Mouse (Mus musculus): ENCODE measurements around the gene RPS10-NUDT3. TPM values are rescaled to one million over a fixed set of nuclear protein-coding genes. Genes with fewer than 3 reads are reported as not detected.

RPS10-NUDT3 gene
- polyA plus RNA-seq, 1 experiment from 2014 or later: not detected

- TF ChIP-seq EP300 (IDR thresholded peaks at IDR 0.05; ENCODE audit: low read depth) (no peak), CTCF (IDR thresholded peaks at IDR 0.05; ENCODE audit: low read depth) (no peak)
- H3K27me3 ChIP-seq (ENCODE audit: insufficient read depth, low read length): peaks cover 31% of the 10 kb centered on the region
- no peak for DNase-seq
- no peak overlapping the region for H3K4me3 ChIP-seq (ENCODE audit: low read depth, low read length)
- no peak overlapping the region for H3K9ac ChIP-seq (replicated peaks)
- ATAC-seq: no peak
- no peak overlapping the region for H3K27ac ChIP-seq (ENCODE audit: low read depth)
- peaks cover 7% of the 10 kb centered on the region for H3K4me1 ChIP-seq (ENCODE audit: insufficient read depth)
- no peaks in the 10 kb centered on the region for H3K36me3 ChIP-seq (replicated peaks; ENCODE audit: insufficient read depth, low read length)
- no peak overlapping the region for H3K4me2 ChIP-seq (ENCODE audit: low read depth, low read length)
- WGBS (ENCODE audit: insufficient replicate concordance): 51% methylated on average over 10 of the region's 10 CpGs
- no peaks in the 10 kb centered on the region for H3K9me3 ChIP-seq (ENCODE audit: low read length)
Observed at GRCm38 (mm10) chr17:27653253-27653959, 18.4 kb upstream of the RPS10-NUDT3 start.

GRCm38 (mm10) chr17:27652046-27652790 lies 17.2 kb upstream of the RPS10-NUDT3 start:
- no peak for DNase-seq
- peaks cover 7% of the 10 kb centered on the region for H3K4me1 ChIP-seq (ENCODE audit: insufficient read depth)
- H3K9me3 ChIP-seq (ENCODE audit: low read length): no peaks in the 10 kb centered on the region
- H3K9ac ChIP-seq (replicated peaks): no peak overlapping the region
- H3K27ac ChIP-seq (ENCODE audit: low read depth): no peak overlapping the region
- 59% methylated on average over 23 of the region's 23 CpGs for WGBS (ENCODE audit: insufficient replicate concordance)
- ATAC-seq: no peak
- H3K4me2 ChIP-seq (ENCODE audit: low read depth, low read length): no peak overlapping the region
- no peak for TF ChIP-seq EP300 (IDR thresholded peaks at IDR 0.05; ENCODE audit: low read depth)
- TF ChIP-seq CTCF (IDR thresholded peaks at IDR 0.05; ENCODE audit: low read depth): no peak
- no peak overlapping the region for H3K4me3 ChIP-seq (ENCODE audit: low read depth, low read length)
- peaks cover 31% of the 10 kb centered on the region for H3K27me3 ChIP-seq (ENCODE audit: insufficient read depth, low read length)
- H3K36me3 ChIP-seq (replicated peaks; ENCODE audit: insufficient read depth, low read length): no peaks in the 10 kb centered on the region

- Histone ChIP-seq H3K4me3 (ENCODE audit: low read depth, low read length) (no peak overlapping the region), H3K9ac (replicated peaks) (no peak overlapping the region), H3K4me1 (ENCODE audit: insufficient read depth) (peaks cover 7% of the 10 kb centered on the region), H3K27me3 (ENCODE audit: insufficient read depth, low read length) (peaks cover 15% of the 10 kb centered on the region), H3K9me3 (ENCODE audit: low read length) (no peaks in the 10 kb centered on the region), H3K27ac (ENCODE audit: low read depth) (no peak overlapping the region; the same call in 1 of the 2 replicates), H3K36me3 (replicated peaks; ENCODE audit: insufficient read depth, low read length) (no peaks in the 10 kb centered on the region), H3K4me2 (ENCODE audit: low read depth, low read length) (peak overlapping the region; percentile 38; the same call in 1 of the 2 replicates)
- 66% methylated on average over 13 of the region's 13 CpGs for WGBS (ENCODE audit: insufficient replicate concordance)
- ATAC-seq: peak; percentile 90
- peak; percentile 70 for DNase-seq
- TF ChIP-seq EP300 (IDR thresholded peaks at IDR 0.05; ENCODE audit: low read depth): no peak
- no peak for TF ChIP-seq CTCF (IDR thresholded peaks at IDR 0.05; ENCODE audit: low read depth)
Observed at GRCm38 (mm10) chr17:27650586-27650985, 15.6 kb upstream of the RPS10-NUDT3 start.

- Histone ChIP-seq H3K36me3 (replicated peaks; ENCODE audit: insufficient read depth, low read length) (no peaks in the 10 kb centered on the region), H3K4me2 (ENCODE audit: low read depth, low read length) (peak overlapping the region; percentile 38; the same call in 1 of the 2 replicates), H3K4me3 (ENCODE audit: low read depth, low read length) (no peak overlapping the region), H3K4me1 (ENCODE audit: insufficient read depth) (peaks cover 2% of the 10 kb centered on the region), H3K27ac (ENCODE audit: low read depth) (no peak overlapping the region), H3K9ac (replicated peaks) (no peak overlapping the region), H3K9me3 (ENCODE audit: low read length) (no peaks in the 10 kb centered on the region), H3K27me3 (ENCODE audit: insufficient read depth, low read length) (peaks cover 10% of the 10 kb centered on the region)
- TF ChIP-seq EP300 (IDR thresholded peaks at IDR 0.05; ENCODE audit: low read depth) (no peak), CTCF (IDR thresholded peaks at IDR 0.05; ENCODE audit: low read depth) (peak; percentile 97)
- ATAC-seq: peak; percentile 85
- 8% methylated on average over 12 of the region's 12 CpGs for WGBS (ENCODE audit: insufficient replicate concordance)
- DNase-seq: peak; percentile 79
Observed at GRCm38 (mm10) chr17:27650160-27650559, 15.1 kb upstream of the RPS10-NUDT3 start.

- ATAC-seq: no peak
- Histone ChIP-seq H3K36me3 (replicated peaks; ENCODE audit: insufficient read depth, low read length) (no peaks in the 10 kb centered on the region), H3K27ac (ENCODE audit: low read depth) (no peak overlapping the region), H3K4me3 (ENCODE audit: low read depth, low read length) (no peak overlapping the region), H3K4me2 (ENCODE audit: low read depth, low read length) (no peak overlapping the region), H3K9ac (replicated peaks) (no peak overlapping the region), H3K27me3 (ENCODE audit: insufficient read depth, low read length) (no peaks in the 10 kb centered on the region), H3K4me1 (ENCODE audit: insufficient read depth) (no peaks in the 10 kb centered on the region), H3K9me3 (ENCODE audit: low read length) (no peaks in the 10 kb centered on the region)
- no peak for TF ChIP-seq EP300 (IDR thresholded peaks at IDR 0.05; ENCODE audit: low read depth)
- no peak for TF ChIP-seq CTCF (IDR thresholded peaks at IDR 0.05; ENCODE audit: low read depth)
- DNase-seq: no peak
- 53% methylated on average over 7 of the region's 7 CpGs for WGBS (ENCODE audit: insufficient replicate concordance)
Observed at GRCm38 (mm10) chr17:27645807-27646206, 10.8 kb upstream of the RPS10-NUDT3 start.

- no peak for TF ChIP-seq EP300 (IDR thresholded peaks at IDR 0.05; ENCODE audit: low read depth)
- TF ChIP-seq CTCF (IDR thresholded peaks at IDR 0.05; ENCODE audit: low read depth): peak; percentile 53
- Histone ChIP-seq H3K4me2 (ENCODE audit: low read depth, low read length) (no peak overlapping the region), H3K4me3 (ENCODE audit: low read depth, low read length) (no peak overlapping the region), H3K4me1 (ENCODE audit: insufficient read depth) (no peaks in the 10 kb centered on the region), H3K27ac (ENCODE audit: low read depth) (no peak overlapping the region), H3K9me3 (ENCODE audit: low read length) (no peaks in the 10 kb centered on the region), H3K9ac (replicated peaks) (no peak overlapping the region), H3K27me3 (ENCODE audit: insufficient read depth, low read length) (no peaks in the 10 kb centered on the region), H3K36me3 (replicated peaks; ENCODE audit: insufficient read depth, low read length) (no peaks in the 10 kb centered on the region)
- ATAC-seq (0 out of 2 replicates have a peak, but pooled peaks have one; percentile 23), DNase-seq (no peak)
- WGBS (ENCODE audit: insufficient replicate concordance): 45% methylated on average over 2 of the region's 2 CpGs
Observed at GRCm38 (mm10) chr17:27644572-27644971, 9.6 kb upstream of the RPS10-NUDT3 start.

All from liver, postnatal 0 days (tissue).